Mouse (Mus musculus): ENCODE results near the gene Wwc2. TPM values are rescaled to one million over a fixed set of nuclear protein-coding genes. Genes with fewer than 3 reads are reported as not detected.

Wwc2 gene
- polyA plus RNA-seq, 1 experiment = 3.0 TPM

GRCm38 (mm10) chr8:47974963-47975314 is 15.8 kb downstream of the Wwc2 start:
- H3K36me3 ChIP-seq (replicated peaks; ENCODE audit: low read length) = peaks cover 5% of the 10 kb centered on the region

GRCm38 (mm10) chr8:47974138-47974962 is 16.4 kb downstream of the Wwc2 start:
- no peaks in the 10 kb centered on the region for H3K27me3 ChIP-seq (replicated peaks)
- no peaks in the 10 kb centered on the region for H3K4me1 ChIP-seq
- H3K36me3 ChIP-seq (replicated peaks; ENCODE audit: low read length) = peaks cover 2% of the 10 kb centered on the region
- H3K9me3 ChIP-seq = peaks cover 23% of the 10 kb centered on the region
- H3K4me3 ChIP-seq (replicated peaks) = no peak overlapping the region
- TF ChIP-seq GATA1 (IDR thresholded peaks at IDR 0.05; ENCODE audit: borderline replicate concordance, low read length) (no peak), FLI1 (IDR thresholded peaks at IDR 0.05; ENCODE audit: low read length) (no peak)

More at GRCm38 (mm10) chr8:47974963-47975314, 15.8 kb downstream of the Wwc2 start:
- Histone ChIP-seq H3K4me3 (replicated peaks) (no peak overlapping the region), H3K9me3 (peaks cover 19% of the 10 kb centered on the region), H3K27me3 (replicated peaks) (no peaks in the 10 kb centered on the region), H3K4me1 (no peaks in the 10 kb centered on the region)
- TF ChIP-seq GATA1 (IDR thresholded peaks at IDR 0.05; ENCODE audit: borderline replicate concordance, low read length) (no peak), FLI1 (IDR thresholded peaks at IDR 0.05; ENCODE audit: low read length) (no peak)

GRCm38 (mm10) chr8:47971121-47971520 is 19.6 kb downstream of the Wwc2 start:
- Histone ChIP-seq H3K4me1 (no peaks in the 10 kb centered on the region), H3K36me3 (replicated peaks; ENCODE audit: low read length) (no peaks in the 10 kb centered on the region), H3K9me3 (peaks cover 29% of the 10 kb centered on the region), H3K27me3 (replicated peaks) (no peaks in the 10 kb centered on the region), H3K4me3 (replicated peaks) (no peak overlapping the region)
- TF ChIP-seq GATA1 (IDR thresholded peaks at IDR 0.05; ENCODE audit: borderline replicate concordance, low read length) (no peak), FLI1 (IDR thresholded peaks at IDR 0.05; ENCODE audit: low read length) (no peak)

- H3K4me3 ChIP-seq (replicated peaks) = no peak overlapping the region
- no peaks in the 10 kb centered on the region for H3K36me3 ChIP-seq (replicated peaks; ENCODE audit: low read length)
- H3K27me3 ChIP-seq (replicated peaks) = no peaks in the 10 kb centered on the region
- H3K9me3 ChIP-seq = peaks cover 29% of the 10 kb centered on the region
- TF ChIP-seq GATA1 (IDR thresholded peaks at IDR 0.05; ENCODE audit: borderline replicate concordance, low read length) (no peak), FLI1 (IDR thresholded peaks at IDR 0.05; ENCODE audit: low read length) (no peak)
- no peaks in the 10 kb centered on the region for H3K4me1 ChIP-seq
These were observed 20.1 kb downstream of the Wwc2 start for GRCm38 (mm10) chr8:47970576-47970975.

- Histone ChIP-seq H3K36me3 (replicated peaks; ENCODE audit: low read length) (no peaks in the 10 kb centered on the region), H3K4me1 (no peaks in the 10 kb centered on the region), H3K4me3 (replicated peaks) (no peak overlapping the region), H3K27me3 (replicated peaks) (no peaks in the 10 kb centered on the region), H3K9me3 (peaks cover 18% of the 10 kb centered on the region)
- no peak for TF ChIP-seq GATA1 (IDR thresholded peaks at IDR 0.05; ENCODE audit: borderline replicate concordance, low read length)
- TF ChIP-seq FLI1 (IDR thresholded peaks at IDR 0.05; ENCODE audit: low read length) = no peak
These were observed 23.4 kb downstream of the Wwc2 start for GRCm38 (mm10) chr8:47967045-47967920.

- H3K4me3 ChIP-seq (replicated peaks) = no peak overlapping the region
- H3K27me3 ChIP-seq (replicated peaks) = no peaks in the 10 kb centered on the region
- H3K4me1 ChIP-seq = no peaks in the 10 kb centered on the region
- TF ChIP-seq GATA1 (IDR thresholded peaks at IDR 0.05; ENCODE audit: borderline replicate concordance, low read length) (no peak), FLI1 (IDR thresholded peaks at IDR 0.05; ENCODE audit: low read length) (no peak)
- H3K36me3 ChIP-seq (replicated peaks; ENCODE audit: low read length) = no peaks in the 10 kb centered on the region
- no peaks in the 10 kb centered on the region for H3K9me3 ChIP-seq
These were observed 28.2 kb downstream of the Wwc2 start for GRCm38 (mm10) chr8:47962484-47962883.

- Histone ChIP-seq H3K36me3 (replicated peaks; ENCODE audit: low read length) (no peaks in the 10 kb centered on the region), H3K27me3 (replicated peaks) (no peaks in the 10 kb centered on the region), H3K9me3 (no peaks in the 10 kb centered on the region), H3K4me3 (replicated peaks) (no peak overlapping the region), H3K4me1 (no peaks in the 10 kb centered on the region)
- no peak for TF ChIP-seq FLI1 (IDR thresholded peaks at IDR 0.05; ENCODE audit: low read length)
- TF ChIP-seq GATA1 (IDR thresholded peaks at IDR 0.05; ENCODE audit: borderline replicate concordance, low read length) = no peak
These were observed 28.7 kb downstream of the Wwc2 start for GRCm38 (mm10) chr8:47962005-47962404.

- no peaks in the 10 kb centered on the region for H3K9me3 ChIP-seq
- H3K4me3 ChIP-seq (replicated peaks) = no peak overlapping the region
- no peaks in the 10 kb centered on the region for H3K36me3 ChIP-seq (replicated peaks; ENCODE audit: low read length)
- no peaks in the 10 kb centered on the region for H3K4me1 ChIP-seq
- no peaks in the 10 kb centered on the region for H3K27me3 ChIP-seq (replicated peaks)
- TF ChIP-seq FLI1 (IDR thresholded peaks at IDR 0.05; ENCODE audit: low read length) (no peak), GATA1 (IDR thresholded peaks at IDR 0.05; ENCODE audit: borderline replicate concordance, low read length) (no peak)
These were observed 33.2 kb downstream of the Wwc2 start for GRCm38 (mm10) chr8:47957560-47957959.

- Histone ChIP-seq H3K27me3 (replicated peaks) (no peaks in the 10 kb centered on the region), H3K36me3 (replicated peaks; ENCODE audit: low read length) (no peaks in the 10 kb centered on the region), H3K4me3 (replicated peaks) (no peak overlapping the region), H3K9me3 (no peaks in the 10 kb centered on the region), H3K4me1 (peaks cover 53% of the 10 kb centered on the region)
- TF ChIP-seq FLI1 (IDR thresholded peaks at IDR 0.05; ENCODE audit: low read length) = no peak
- no peak for TF ChIP-seq GATA1 (IDR thresholded peaks at IDR 0.05; ENCODE audit: borderline replicate concordance, low read length)
These were observed 39.3 kb downstream of the Wwc2 start for GRCm38 (mm10) chr8:47951380-47951932.
